Mouse (Mus musculus) cortical plate, adult 2 months (tissue): ENCODE measurements around the gene Gm10837.

Source experiments
- CTCF ChIP-seq: fragments of 200-500 bp; IDR thresholded peaks from 2 replicates; pipeline ENCODE4 v1.5.1; 2011; ENCODE audit warnings: mild to moderate bottlenecking, control low read depth, low read length; ENCODE audit not compliant: insufficient read depth; ENCODE audit errors: extremely low read depth
- POLR2A ChIP-seq: fragments of 200-500 bp; IDR thresholded peaks from 2 replicates; pipeline ENCODE4 v1.6.1; 2011; ENCODE audit warnings: mild to moderate bottlenecking, low read length, control low read depth; ENCODE audit not compliant: insufficient read depth; ENCODE audit errors: extremely low read depth

GRCm38 (mm10) chr14:122489041-122489440, 1.3 kb upstream of the Gm10837 start:
- no peak for TF ChIP-seq CTCF
- TF ChIP-seq POLR2A = no peak
